Mouse (Mus musculus) kidney, adult 2 months (tissue): ENCODE measurements around the gene Otx1.

Experiments
- CTCF ChIP-seq: fragments of 200-500 bp; conservative IDR thresholded peaks from 2 replicates; pipeline ENCODE4 v1.5.1; 2011; ENCODE audit warnings: low read depth, mild to moderate bottlenecking, control low read depth, low read length, moderate library complexity, mixed read lengths; ENCODE audit not compliant: insufficient read depth, insufficient read length
- POLR2A ChIP-seq: fragments of 200-500 bp; IDR thresholded peaks from one replicate; pipeline ENCODE4 v1.6.1; 2011; ENCODE audit warnings: low read depth, low read length, control low read depth

GRCm38 (mm10) chr11:22006471-22007087 lies 3.9 kb upstream of the Otx1 start:
- TF ChIP-seq CTCF = no peak
- TF ChIP-seq POLR2A = no peak
